Mouse (Mus musculus): ENCODE results near the gene Serpinf2.

GRCm38 (mm10) chr11:75423091-75423490 lies 16.3 kb downstream of the Serpinf2 start:
- TF ChIP-seq CTCF (IDR thresholded peaks at IDR 0.05; ENCODE audit: control insufficient read depth, insufficient read depth, low read length) = no peak
- no peak for TF ChIP-seq POLR2A (IDR thresholded peaks at IDR 0.05; ENCODE audit: borderline replicate concordance, control insufficient read depth, low read depth, low read length)

All from bone marrow, adult 2 months (tissue).